Mouse (Mus musculus): Measurements from ENCODE around the gene Zbtb33. TPM values are rescaled to one million over a fixed set of nuclear protein-coding genes. Genes with fewer than 3 reads are reported as not detected.

Gene Zbtb33
- total RNA-seq (2014; fragmentation: Nextera tagmentation) (14.4 and 20.8 TPM in 2 replicates), total RNA-seq (2017) (15.8 and 21.2 TPM in 2 replicates)

- ATAC-seq (replicated peaks; ENCODE audit: poor library complexity, severe bottlenecking) = peak; percentile 97
Measured at GRCm38 (mm10) chrX:38189552-38190457, at the start of gene Zbtb33. Gene Zbtb33 (plus strand): TSS chrX:38189793.

- ATAC-seq (replicated peaks; ENCODE audit: poor library complexity, severe bottlenecking) = no peak
Measured at GRCm38 (mm10) chrX:38159097-38159496, 30.5 kb upstream of the Zbtb33 start.

- ATAC-seq (replicated peaks; ENCODE audit: poor library complexity, severe bottlenecking) = no peak
Measured at GRCm38 (mm10) chrX:38165315-38165714, 24.3 kb upstream of the Zbtb33 start.

- no peak for ATAC-seq (replicated peaks; ENCODE audit: poor library complexity, severe bottlenecking)
Measured at GRCm38 (mm10) chrX:38166064-38166463, 23.5 kb upstream of the Zbtb33 start.

GRCm38 (mm10) chrX:38166592-38166991 lies 23.0 kb upstream of the Zbtb33 start:
- no peak for ATAC-seq (replicated peaks; ENCODE audit: poor library complexity, severe bottlenecking)

- peak; percentile 47; the same call in 1 of the 2 replicates for ATAC-seq (replicated peaks; ENCODE audit: poor library complexity, severe bottlenecking)
Measured at GRCm38 (mm10) chrX:38179891-38180310, 9.7 kb upstream of the Zbtb33 start.

GRCm38 (mm10) chrX:38180656-38181607 lies 8.7 kb upstream of the Zbtb33 start:
- ATAC-seq (replicated peaks; ENCODE audit: poor library complexity, severe bottlenecking) = peak; percentile 56

- ATAC-seq (replicated peaks; ENCODE audit: poor library complexity, severe bottlenecking) = peak; percentile 97
Measured at GRCm38 (mm10) chrX:38181608-38182258, 7.9 kb upstream of the Zbtb33 start.

- no peak for ATAC-seq (replicated peaks; ENCODE audit: poor library complexity, severe bottlenecking)
Measured at GRCm38 (mm10) chrX:38185520-38185919, 4.1 kb upstream of the Zbtb33 start.

GRCm38 (mm10) chrX:38190458-38190764 lies 818 bp downstream of the Zbtb33 start:
- peak; percentile 54 for ATAC-seq (replicated peaks; ENCODE audit: poor library complexity, severe bottlenecking)

GRCm38 (mm10) chrX:38201816-38202215 lies 12.2 kb downstream of the Zbtb33 start:
- no peak for ATAC-seq (replicated peaks; ENCODE audit: poor library complexity, severe bottlenecking)

GRCm38 (mm10) chrX:38207392-38207791 lies 17.8 kb downstream of the Zbtb33 start:
- 0 out of 2 replicates have a peak, but pooled peaks have one; percentile 44 for ATAC-seq (replicated peaks; ENCODE audit: poor library complexity, severe bottlenecking)

- no peak for ATAC-seq (replicated peaks; ENCODE audit: poor library complexity, severe bottlenecking)
Measured at GRCm38 (mm10) chrX:38216986-38217675, 27.5 kb downstream of the Zbtb33 start.

- no peak for ATAC-seq (replicated peaks; ENCODE audit: poor library complexity, severe bottlenecking)
Measured at GRCm38 (mm10) chrX:38217676-38217991, 28.0 kb downstream of the Zbtb33 start.

GRCm38 (mm10) chrX:38222757-38223156 lies 33.2 kb downstream of the Zbtb33 start:
- no peak for ATAC-seq (replicated peaks; ENCODE audit: poor library complexity, severe bottlenecking)

- no peak for ATAC-seq (replicated peaks; ENCODE audit: poor library complexity, severe bottlenecking)
Measured at GRCm38 (mm10) chrX:38229888-38230287, 40.3 kb downstream of the Zbtb33 start.

- no peak for ATAC-seq (replicated peaks; ENCODE audit: poor library complexity, severe bottlenecking)
Measured at GRCm38 (mm10) chrX:38237731-38238130, 48.1 kb downstream of the Zbtb33 start.

Measured in granulocyte monocyte progenitor cell, adult 5-6 weeks (primary cell).